Mouse (Mus musculus): ENCODE measurements around the gene Slc9a4. TPM values are rescaled to one million over a fixed set of nuclear protein-coding genes. Genes with fewer than 3 reads are reported as not detected.

The Slc9a4 gene
- polyA plus RNA-seq, 1 experiment from 2014 or later = not detected

DNA sequence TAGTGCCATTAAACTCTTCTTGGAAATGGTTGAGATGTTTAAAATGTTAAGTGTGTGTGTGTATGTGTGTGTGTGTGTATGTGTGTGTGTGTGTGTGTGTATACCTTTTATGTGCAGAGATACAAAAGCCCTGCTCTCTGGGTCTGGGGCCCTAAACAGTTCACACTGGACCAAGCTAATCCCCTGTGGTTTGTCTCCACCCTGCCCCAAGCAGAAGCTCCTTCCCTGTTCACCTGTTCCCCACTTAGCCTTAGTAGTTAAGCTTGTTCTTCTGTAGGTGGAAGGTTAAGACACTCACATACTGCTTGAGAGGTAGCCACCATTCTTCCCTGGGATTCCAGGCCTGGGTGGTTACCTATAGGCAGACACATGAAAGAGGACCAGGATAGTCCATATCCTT lies 47.1 kb downstream of the Slc9a4 start:
- ATAC-seq (replicated peaks; ENCODE audit: low FRiP score) (no peak), DNase-seq (ENCODE audit: low spot score) (no peak)
- Histone ChIP-seq H3K27ac (ENCODE audit: low read depth, low read length) (no peak overlapping the region), H3K9me3 (ENCODE audit: control insufficient read depth, low read length) (no peaks in the 10 kb centered on the region), H3K36me3 (ENCODE audit: control insufficient read depth, insufficient read depth, low read length) (no peaks in the 10 kb centered on the region), H3K27me3 (replicated peaks; ENCODE audit: control insufficient read depth, insufficient read depth, low read length) (no peaks in the 10 kb centered on the region), H3K4me3 (ENCODE audit: low read depth, low read length) (no peak overlapping the region), H3K4me1 (replicated peaks; ENCODE audit: control insufficient read depth, insufficient read depth, low read length) (no peaks in the 10 kb centered on the region), H3K9ac (ENCODE audit: low read depth, low read length) (no peak overlapping the region), H3K4me2 (no peak overlapping the region)

DNA sequence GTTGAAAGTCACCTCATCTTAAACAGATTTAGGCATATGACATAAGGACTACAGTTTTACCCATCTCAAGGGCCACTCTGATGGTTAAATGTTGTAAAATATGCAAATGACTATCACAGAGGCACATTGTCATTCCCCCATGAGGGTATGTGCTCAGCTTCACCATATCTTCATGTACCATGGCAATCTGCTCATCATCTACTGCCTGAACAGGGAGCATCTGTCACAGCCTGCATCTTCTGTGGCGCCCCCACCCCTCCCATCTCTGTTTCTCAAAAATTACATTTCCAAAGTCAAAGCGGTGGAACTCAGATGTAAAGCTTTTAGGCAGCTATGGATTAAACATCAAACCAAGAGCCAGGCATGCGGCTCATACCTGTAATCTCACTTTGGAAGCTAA lies 48.6 kb downstream of the Slc9a4 start:
- no peak for ATAC-seq (replicated peaks; ENCODE audit: low FRiP score)
- Histone ChIP-seq H3K9ac (ENCODE audit: low read depth, low read length) (no peak overlapping the region), H3K4me3 (ENCODE audit: low read depth, low read length) (no peak overlapping the region), H3K4me1 (replicated peaks; ENCODE audit: control insufficient read depth, insufficient read depth, low read length) (no peaks in the 10 kb centered on the region), H3K27ac (ENCODE audit: low read depth, low read length) (no peak overlapping the region), H3K4me2 (no peak overlapping the region), H3K36me3 (ENCODE audit: control insufficient read depth, insufficient read depth, low read length) (no peaks in the 10 kb centered on the region), H3K9me3 (ENCODE audit: control insufficient read depth, low read length) (no peaks in the 10 kb centered on the region), H3K27me3 (replicated peaks; ENCODE audit: control insufficient read depth, insufficient read depth, low read length) (no peaks in the 10 kb centered on the region)
- DNase-seq (ENCODE audit: low spot score) = no peak
- WGBS = 81% methylated on average over 3 of the region's 3 CpGs

DNA sequence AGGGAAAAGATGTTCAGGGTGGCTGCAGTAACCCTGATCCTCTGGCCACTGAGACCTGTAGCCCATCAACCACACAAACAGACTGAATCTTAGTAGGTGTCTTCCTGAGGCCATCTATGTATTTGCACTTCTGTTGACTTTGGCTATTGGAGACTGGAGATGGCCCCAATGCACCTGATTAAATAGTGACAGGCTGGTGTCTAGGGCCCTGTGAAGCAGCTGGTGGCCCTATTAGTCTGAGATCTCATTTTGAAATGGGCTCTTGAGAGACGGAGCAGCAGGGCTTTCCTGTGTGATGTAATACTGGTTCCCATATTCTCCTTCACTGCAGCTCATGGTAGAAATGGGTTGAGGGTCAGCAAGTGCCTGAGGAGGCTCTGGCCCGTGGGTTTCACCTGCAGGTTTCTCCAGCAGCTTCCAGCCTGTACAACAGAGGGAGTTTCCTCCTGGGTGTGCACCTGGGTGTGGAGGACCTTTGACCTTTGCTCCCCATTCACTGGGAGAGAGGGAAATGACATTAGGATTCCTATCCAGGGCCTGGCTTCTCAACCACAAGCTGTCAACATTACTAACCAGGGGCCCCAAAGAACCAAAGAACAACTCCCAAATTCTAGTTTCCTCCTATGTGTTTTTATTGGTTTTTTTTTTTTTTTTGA lies 52.7 kb downstream of the Slc9a4 start:
- Histone ChIP-seq H3K4me3 (ENCODE audit: low read depth, low read length) (no peak overlapping the region), H3K4me2 (no peak overlapping the region), H3K27me3 (replicated peaks; ENCODE audit: control insufficient read depth, insufficient read depth, low read length) (no peaks in the 10 kb centered on the region), H3K9me3 (ENCODE audit: control insufficient read depth, low read length) (no peaks in the 10 kb centered on the region), H3K36me3 (ENCODE audit: control insufficient read depth, insufficient read depth, low read length) (no peaks in the 10 kb centered on the region), H3K9ac (ENCODE audit: low read depth, low read length) (no peak overlapping the region), H3K27ac (ENCODE audit: low read depth, low read length) (no peak overlapping the region), H3K4me1 (replicated peaks; ENCODE audit: control insufficient read depth, insufficient read depth, low read length) (no peaks in the 10 kb centered on the region)
- DNase-seq (ENCODE audit: low spot score) (no peak), ATAC-seq (replicated peaks; ENCODE audit: low FRiP score) (no peak)
- WGBS = 58% methylated on average over 2 of the region's 2 CpGs

DNA sequence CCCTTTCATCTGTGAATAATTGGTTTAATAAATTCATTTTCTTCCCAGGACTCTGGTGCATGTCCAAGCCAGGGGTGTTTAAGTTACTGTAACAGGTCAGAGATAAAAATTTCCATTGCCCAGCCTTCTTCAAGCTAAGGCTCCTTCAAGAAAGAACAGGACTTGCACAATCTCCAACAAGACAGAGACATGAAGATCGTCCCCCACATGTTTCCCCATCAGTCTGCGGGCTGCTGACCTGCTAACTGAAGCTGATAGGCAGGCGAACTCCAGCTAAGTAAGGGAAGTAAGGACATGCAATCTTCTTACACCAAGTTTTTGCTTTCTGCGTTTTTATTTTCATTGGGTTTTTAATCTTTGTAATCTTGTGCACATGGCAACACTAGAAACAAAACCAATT lies 54.7 kb downstream of the Slc9a4 start:
- Histone ChIP-seq H3K4me1 (replicated peaks; ENCODE audit: control insufficient read depth, insufficient read depth, low read length) (no peaks in the 10 kb centered on the region), H3K36me3 (ENCODE audit: control insufficient read depth, insufficient read depth, low read length) (no peaks in the 10 kb centered on the region), H3K9me3 (ENCODE audit: control insufficient read depth, low read length) (no peaks in the 10 kb centered on the region), H3K27me3 (replicated peaks; ENCODE audit: control insufficient read depth, insufficient read depth, low read length) (no peaks in the 10 kb centered on the region), H3K4me3 (ENCODE audit: low read depth, low read length) (no peak overlapping the region), H3K9ac (ENCODE audit: low read depth, low read length) (no peak overlapping the region), H3K27ac (ENCODE audit: low read depth, low read length) (no peak overlapping the region), H3K4me2 (no peak overlapping the region)
- 55% methylated on average over 4 of the region's 4 CpGs for whole genome bisulfite sequencing
- DNase-seq (ENCODE audit: low spot score) (no peak), ATAC-seq (replicated peaks; ENCODE audit: low FRiP score) (no peak)

DNA sequence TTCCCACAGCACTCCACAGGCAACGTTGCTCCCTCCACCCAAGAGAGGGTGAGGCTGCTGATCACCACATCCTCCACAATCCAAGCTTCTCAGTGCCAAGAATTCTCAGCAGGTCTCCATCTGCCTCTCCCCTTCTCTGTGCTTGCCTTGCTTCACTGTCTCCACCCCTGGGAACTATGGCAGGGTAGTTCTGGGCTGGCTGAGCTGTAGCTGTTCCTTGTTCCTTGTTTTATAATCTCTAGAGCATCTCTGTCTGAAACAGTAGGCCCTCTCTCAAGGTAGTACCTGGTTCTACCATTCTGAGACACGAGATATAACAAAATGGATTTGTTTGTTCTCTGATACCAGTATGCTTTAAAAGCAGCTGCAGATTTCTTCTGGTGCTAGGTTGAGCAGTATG lies 68.4 kb downstream of the Slc9a4 start:
- H3K9me3 ChIP-seq (ENCODE audit: control insufficient read depth, low read length) = no peaks in the 10 kb centered on the region
- no peak overlapping the region for H3K9ac ChIP-seq (ENCODE audit: low read depth, low read length)
- no peak for DNase-seq (ENCODE audit: low spot score)
- H3K27me3 ChIP-seq (replicated peaks; ENCODE audit: control insufficient read depth, insufficient read depth, low read length) = no peaks in the 10 kb centered on the region
- WGBS = 42% methylated on average over 2 of the region's 2 CpGs
- H3K27ac ChIP-seq (ENCODE audit: low read depth, low read length) = no peak overlapping the region
- ATAC-seq (replicated peaks; ENCODE audit: low FRiP score) = no peak
- H3K4me1 ChIP-seq (replicated peaks; ENCODE audit: control insufficient read depth, insufficient read depth, low read length) = no peaks in the 10 kb centered on the region
- no peaks in the 10 kb centered on the region for H3K36me3 ChIP-seq (ENCODE audit: control insufficient read depth, insufficient read depth, low read length)
- H3K4me2 ChIP-seq = no peak overlapping the region
- H3K4me3 ChIP-seq (ENCODE audit: low read depth, low read length) = no peak overlapping the region

DNA sequence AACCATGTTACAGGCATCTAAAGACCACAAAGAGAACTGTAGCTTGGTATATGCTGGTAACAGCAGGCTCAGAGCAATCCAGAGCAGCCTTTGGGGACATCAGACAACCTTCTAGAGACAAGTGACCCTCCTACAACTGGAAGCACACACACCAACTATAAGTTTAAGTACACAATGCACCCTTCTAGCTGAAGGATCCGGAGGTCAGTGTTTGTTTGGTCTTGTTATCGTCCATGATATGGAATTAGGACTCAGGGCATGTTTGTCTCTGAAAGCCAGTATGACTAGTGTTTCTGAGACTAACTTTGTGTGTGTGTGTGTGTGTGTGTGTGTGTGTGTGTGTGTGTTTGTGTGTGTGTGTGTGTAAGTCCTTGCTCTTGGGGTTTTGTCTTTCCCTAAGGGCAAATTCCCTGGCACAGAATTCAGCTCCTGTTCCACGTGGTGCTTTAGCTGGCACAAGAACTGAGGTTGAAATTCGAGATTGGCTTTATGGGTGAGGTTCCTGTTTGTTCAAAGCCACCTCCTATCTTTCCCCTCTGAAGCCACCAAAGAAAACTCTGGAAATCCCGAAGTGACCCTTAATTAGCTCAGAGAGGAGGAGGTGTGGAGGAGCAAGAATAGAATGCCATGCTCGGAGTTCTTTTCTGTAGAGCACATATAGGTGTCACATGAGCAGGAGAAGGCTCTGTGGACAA lies 71.1 kb downstream of the Slc9a4 start:
- Histone ChIP-seq H3K4me1 (replicated peaks; ENCODE audit: control insufficient read depth, insufficient read depth, low read length) (no peaks in the 10 kb centered on the region), H3K27me3 (replicated peaks; ENCODE audit: control insufficient read depth, insufficient read depth, low read length) (no peaks in the 10 kb centered on the region), H3K27ac (ENCODE audit: low read depth, low read length) (no peak overlapping the region), H3K36me3 (ENCODE audit: control insufficient read depth, insufficient read depth, low read length) (no peaks in the 10 kb centered on the region), H3K4me3 (ENCODE audit: low read depth, low read length) (no peak overlapping the region), H3K9me3 (ENCODE audit: control insufficient read depth, low read length) (no peaks in the 10 kb centered on the region), H3K9ac (ENCODE audit: low read depth, low read length) (no peak overlapping the region), H3K4me2 (no peak overlapping the region)
- WGBS = 58% methylated on average over 6 of the region's 6 CpGs
- DNase-seq (ENCODE audit: low spot score) (no peak), ATAC-seq (replicated peaks; ENCODE audit: low FRiP score) (no peak)

DNA sequence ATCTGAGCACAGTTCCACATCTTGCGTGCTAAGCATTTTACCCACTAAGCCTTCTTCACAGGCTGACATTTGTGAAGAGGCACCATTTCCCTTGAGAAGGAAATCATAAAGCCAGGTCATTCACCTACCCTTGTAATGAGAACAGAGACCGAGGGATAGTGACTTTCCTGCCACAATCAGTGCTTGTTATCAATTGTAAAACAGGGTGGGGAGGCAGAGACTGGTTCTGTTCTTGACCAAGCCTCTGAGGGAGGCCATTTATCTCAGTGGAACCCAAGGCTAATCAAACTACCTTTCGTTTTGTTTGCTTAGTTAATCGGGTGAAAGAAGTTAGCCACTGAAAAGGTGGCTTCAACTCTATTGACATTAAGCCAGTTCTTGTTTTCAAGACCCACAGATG lies 77.2 kb downstream of the Slc9a4 start:
- H3K36me3 ChIP-seq (ENCODE audit: control insufficient read depth, insufficient read depth, low read length) = no peaks in the 10 kb centered on the region
- ATAC-seq (replicated peaks; ENCODE audit: low FRiP score) = no peak

DNA sequence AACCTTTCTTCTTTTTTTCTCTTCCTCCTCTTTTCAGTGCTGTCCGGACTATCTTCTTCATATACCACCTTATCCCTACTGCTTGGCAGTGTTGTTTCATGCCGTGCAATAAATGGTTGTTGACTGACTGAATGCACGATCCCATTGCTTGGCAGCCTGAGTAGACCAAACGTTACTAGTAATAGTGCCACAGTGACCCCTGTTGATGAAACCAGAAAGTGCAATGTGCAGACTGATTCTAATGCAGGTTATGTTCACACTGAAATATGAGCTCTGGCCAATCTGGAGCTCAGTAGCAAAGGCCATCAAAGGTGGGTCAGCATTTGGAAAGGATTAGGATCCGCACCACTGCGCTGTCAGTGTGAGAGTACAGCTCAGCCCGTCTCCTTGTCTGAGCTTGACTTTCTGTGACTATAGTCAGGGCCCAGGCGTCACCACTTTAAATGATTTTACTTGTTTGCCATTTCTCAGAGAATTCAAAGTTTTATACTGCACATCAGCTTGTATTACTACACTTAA lies 78.2 kb downstream of the Slc9a4 start:
- Histone ChIP-seq H3K4me2 (no peak overlapping the region), H3K36me3 (ENCODE audit: control insufficient read depth, insufficient read depth, low read length) (no peaks in the 10 kb centered on the region), H3K9ac (ENCODE audit: low read depth, low read length) (no peak overlapping the region), H3K4me1 (replicated peaks; ENCODE audit: control insufficient read depth, insufficient read depth, low read length) (no peaks in the 10 kb centered on the region), H3K27ac (ENCODE audit: low read depth, low read length) (no peak overlapping the region), H3K27me3 (replicated peaks; ENCODE audit: control insufficient read depth, insufficient read depth, low read length) (no peaks in the 10 kb centered on the region), H3K9me3 (ENCODE audit: control insufficient read depth, low read length) (no peaks in the 10 kb centered on the region), H3K4me3 (ENCODE audit: low read depth, low read length) (no peak overlapping the region)
- DNase-seq (ENCODE audit: low spot score) (no peak), ATAC-seq (replicated peaks; ENCODE audit: low FRiP score) (no peak)
- 50% methylated on average over 8 of the region's 8 CpGs for WGBS

More for the DNA sequence above, 77.2 kb downstream of the Slc9a4 start:
- no peaks in the 10 kb centered on the region for H3K9me3 ChIP-seq (ENCODE audit: control insufficient read depth, low read length)
- no peak overlapping the region for H3K27ac ChIP-seq (ENCODE audit: low read depth, low read length)
- H3K4me1 ChIP-seq (replicated peaks; ENCODE audit: control insufficient read depth, insufficient read depth, low read length) = no peaks in the 10 kb centered on the region
- no peak overlapping the region for H3K4me2 ChIP-seq
- no peak for DNase-seq (ENCODE audit: low spot score)
- WGBS = 57% methylated on average over 4 of the region's 4 CpGs
- no peak overlapping the region for H3K4me3 ChIP-seq (ENCODE audit: low read depth, low read length)
- H3K9ac ChIP-seq (ENCODE audit: low read depth, low read length) = no peak overlapping the region
- no peaks in the 10 kb centered on the region for H3K27me3 ChIP-seq (replicated peaks; ENCODE audit: control insufficient read depth, insufficient read depth, low read length)

DNA sequence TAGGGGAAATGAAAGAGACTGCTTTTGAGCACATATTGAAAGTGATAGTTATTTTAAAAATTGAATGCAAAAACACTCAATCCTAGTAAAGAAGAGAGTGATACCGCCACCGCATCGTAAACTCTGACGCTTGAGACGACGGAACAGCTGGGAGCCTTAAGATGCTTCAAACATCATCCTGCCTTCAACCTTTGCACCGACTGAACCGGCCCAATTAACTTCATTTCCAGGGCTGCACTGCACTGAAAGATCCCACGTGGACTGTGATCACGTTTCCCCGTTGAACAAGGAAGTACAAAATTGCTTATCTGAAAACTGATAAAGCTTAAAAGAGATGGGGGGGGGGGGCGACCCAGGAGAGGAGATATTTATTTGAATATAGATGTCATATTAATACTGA lies 79.1 kb downstream of the Slc9a4 start:
- Histone ChIP-seq H3K27me3 (replicated peaks; ENCODE audit: control insufficient read depth, insufficient read depth, low read length) (no peaks in the 10 kb centered on the region; the same call in 1 of the 2 replicates), H3K4me3 (ENCODE audit: low read depth, low read length) (no peak overlapping the region), H3K27ac (ENCODE audit: low read depth, low read length) (no peak overlapping the region), H3K4me2 (no peak overlapping the region), H3K9me3 (ENCODE audit: control insufficient read depth, low read length) (no peaks in the 10 kb centered on the region), H3K9ac (ENCODE audit: low read depth, low read length) (no peak overlapping the region), H3K4me1 (replicated peaks; ENCODE audit: control insufficient read depth, insufficient read depth, low read length) (no peaks in the 10 kb centered on the region), H3K36me3 (ENCODE audit: control insufficient read depth, insufficient read depth, low read length) (no peaks in the 10 kb centered on the region)
- 55% methylated on average over 12 of the region's 12 CpGs for WGBS
- DNase-seq (ENCODE audit: low spot score) (no peak), ATAC-seq (replicated peaks; ENCODE audit: low FRiP score) (no peak)

Measured in liver, embryonic 11.5 days (tissue).